Mouse (Mus musculus): ENCODE measurements around the gene Map3k11. TPM values are rescaled to one million over a fixed set of nuclear protein-coding genes. Genes with fewer than 3 reads are reported as not detected.

Map3k11 gene
- polyA plus RNA-seq, 1 experiment, result 20.2 TPM

DNA sequence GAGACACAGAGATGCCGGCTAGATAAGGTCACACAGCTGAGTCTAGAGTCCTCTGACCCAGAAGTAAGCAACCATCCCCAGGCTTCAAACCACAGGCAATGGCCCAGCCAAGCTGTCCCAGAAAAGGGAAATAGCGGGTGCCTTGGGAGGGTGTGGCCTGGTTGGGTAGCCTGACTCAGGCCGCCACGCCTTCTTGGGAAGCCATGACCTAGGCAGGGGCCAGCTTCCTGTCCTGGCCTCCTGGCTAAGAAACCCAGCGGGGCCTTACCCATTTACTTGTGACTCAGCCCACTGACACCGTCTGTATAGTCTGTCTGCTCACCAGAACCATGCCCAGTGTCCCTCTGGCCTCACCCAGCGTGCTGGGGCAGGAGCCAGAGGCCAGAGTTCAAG lies 36.0 kb downstream of the Map3k11 start:
- H3K9me3 ChIP-seq (ENCODE audit: control insufficient read depth, low read length), result no peaks in the 10 kb centered on the region
- no peaks in the 10 kb centered on the region; the same call in 1 of the 2 replicates for H3K27me3 ChIP-seq (ENCODE audit: control insufficient read depth)
- H3K4me1 ChIP-seq (ENCODE audit: control insufficient read depth), result peaks cover 87% of the 10 kb centered on the region
- no peak for TF ChIP-seq GATA1 (IDR thresholded peaks at IDR 0.05; ENCODE audit: low read length)
- TF ChIP-seq TAL1 (IDR thresholded peaks at IDR 0.05; ENCODE audit: low read length), result no peak
- H3K36me3 ChIP-seq (ENCODE audit: control insufficient read depth), result peaks cover 86% of the 10 kb centered on the region
- peak overlapping the region; percentile 74 for H3K4me3 ChIP-seq (replicated peaks)

DNA sequence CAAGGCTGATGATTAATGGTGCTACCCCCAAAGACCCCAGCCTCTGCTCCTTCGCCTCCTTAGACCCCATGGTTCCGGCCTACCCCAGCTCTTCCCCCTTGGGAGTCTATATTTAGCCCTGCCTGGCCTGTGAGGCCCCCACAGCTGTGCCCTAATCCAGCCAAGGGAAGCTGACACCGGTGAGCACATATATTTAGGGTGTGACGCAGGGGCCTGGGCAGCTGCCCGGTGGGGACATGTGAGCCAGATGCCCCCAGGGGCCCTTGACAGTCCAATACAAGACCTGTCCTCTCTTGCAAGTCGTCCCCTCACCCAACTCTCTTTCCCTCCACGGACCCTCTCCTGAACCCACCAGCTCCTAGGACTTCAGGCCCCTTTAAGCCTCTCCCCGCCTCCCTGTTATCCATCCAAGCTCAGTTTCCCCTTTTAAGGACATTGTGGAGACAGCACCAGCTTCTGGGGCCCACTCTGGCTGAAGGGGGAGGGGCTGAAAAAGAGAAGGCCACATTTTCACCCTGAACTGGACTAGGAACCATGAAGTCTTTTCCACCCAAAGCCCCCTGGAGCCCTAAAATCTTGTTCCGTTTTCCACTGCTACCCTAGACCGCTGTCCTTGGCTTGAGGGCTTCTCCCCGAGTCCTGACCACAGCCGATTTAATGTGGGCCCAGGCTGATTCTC lies 36.6 kb downstream of the Map3k11 start:
- H3K36me3 ChIP-seq (ENCODE audit: control insufficient read depth), result peaks cover 86% of the 10 kb centered on the region
- TF ChIP-seq GATA1 (IDR thresholded peaks at IDR 0.05; ENCODE audit: low read length), result no peak
- TF ChIP-seq TAL1 (IDR thresholded peaks at IDR 0.05; ENCODE audit: low read length), result no peak
- H3K4me3 ChIP-seq (replicated peaks), result peak overlapping the region; percentile 74
- H3K4me1 ChIP-seq (ENCODE audit: control insufficient read depth), result peaks cover 87% of the 10 kb centered on the region
- no peaks in the 10 kb centered on the region; the same call in 1 of the 2 replicates for H3K27me3 ChIP-seq (ENCODE audit: control insufficient read depth)
- no peaks in the 10 kb centered on the region for H3K9me3 ChIP-seq (ENCODE audit: control insufficient read depth, low read length)

DNA sequence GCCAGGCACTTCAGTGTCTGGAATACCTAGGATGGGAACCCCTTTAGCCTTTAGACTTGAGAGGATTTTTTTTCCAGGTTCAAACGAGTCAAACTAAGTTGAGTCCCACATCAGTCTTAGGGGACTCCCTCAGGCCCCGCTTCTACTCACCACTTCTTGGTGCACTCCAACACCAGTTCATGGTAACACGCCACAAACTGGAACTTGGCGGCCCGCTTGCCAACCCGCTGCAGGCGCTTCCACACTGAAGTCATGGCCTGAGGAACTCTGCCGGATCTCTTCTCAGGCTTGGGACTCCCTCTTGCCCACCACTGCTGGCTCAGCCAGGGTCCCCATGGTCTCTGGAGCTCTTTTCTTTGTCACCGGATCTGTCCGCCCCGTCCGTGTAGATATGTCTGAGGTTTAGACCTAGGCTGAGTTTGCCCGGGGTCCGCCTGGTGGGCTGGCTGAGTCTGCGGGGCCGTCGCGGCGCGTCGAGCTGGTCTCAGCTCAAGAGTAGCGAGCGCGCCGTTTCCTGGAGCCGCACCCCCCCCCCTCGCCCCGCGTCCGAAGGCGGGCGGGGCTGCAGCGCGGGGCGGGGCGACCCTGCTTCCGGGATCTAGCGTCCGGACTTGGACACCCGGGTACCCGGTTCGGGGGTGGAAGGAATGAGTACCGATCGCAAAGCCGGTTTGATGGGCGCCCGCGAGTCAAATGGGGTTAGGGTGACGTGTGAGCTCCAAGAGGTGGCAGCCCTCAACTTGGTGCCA lies 37.4 kb downstream of the Map3k11 start, which contains the start of gene Ehbp1l1:
Gene Ehbp1l1 (minus strand): TSS at position 551 of the 749 bp plus-strand sequence.
- Histone ChIP-seq H3K9me3 (ENCODE audit: control insufficient read depth, low read length) (no peaks in the 10 kb centered on the region), H3K4me1 (ENCODE audit: control insufficient read depth) (peaks cover 87% of the 10 kb centered on the region), H3K4me3 (replicated peaks) (peak within 1 kb of the TSS; percentile 74), H3K36me3 (ENCODE audit: control insufficient read depth) (peaks cover 86% of the 10 kb centered on the region), H3K27me3 (ENCODE audit: control insufficient read depth) (no peaks in the 10 kb centered on the region; the same call in 1 of the 2 replicates)
- no peak for TF ChIP-seq TAL1 (IDR thresholded peaks at IDR 0.05; ENCODE audit: low read length)
- no peak for TF ChIP-seq GATA1 (IDR thresholded peaks at IDR 0.05; ENCODE audit: low read length)

DNA sequence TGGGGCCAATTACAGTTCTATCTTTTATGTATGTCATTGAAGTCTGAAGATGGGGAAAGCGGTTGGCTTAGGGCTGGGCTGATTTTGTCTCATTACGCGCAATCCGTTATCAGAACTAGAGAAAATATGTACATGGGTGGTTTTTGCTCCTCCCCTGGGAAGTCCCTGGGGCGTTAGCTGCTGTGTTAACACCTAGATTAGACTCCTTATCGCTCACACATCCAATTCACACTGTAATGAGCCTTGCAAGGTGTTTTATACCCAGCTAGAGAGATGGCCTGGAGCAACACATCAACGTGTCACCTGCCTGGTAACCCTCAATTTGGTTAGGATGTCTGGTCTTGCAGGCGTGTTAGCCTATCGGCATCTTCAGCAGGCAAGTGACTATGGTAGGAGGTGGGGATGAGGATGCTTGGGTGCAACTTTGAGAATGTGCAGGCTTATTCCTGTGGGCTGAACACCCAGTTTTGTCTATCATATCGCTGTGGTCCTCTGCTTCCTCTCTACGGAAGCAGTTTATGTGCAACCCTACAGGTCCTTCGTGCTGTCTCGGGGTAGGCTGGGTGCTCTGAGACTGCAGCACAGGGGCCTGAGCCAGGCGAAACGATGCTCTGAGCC lies 38.5 kb downstream of the Map3k11 start:
- peak; percentile 65 for TF ChIP-seq TAL1 (IDR thresholded peaks at IDR 0.05; ENCODE audit: low read length)
- peak; percentile 84 for TF ChIP-seq GATA1 (IDR thresholded peaks at IDR 0.05; ENCODE audit: low read length)
- H3K9me3 ChIP-seq (ENCODE audit: control insufficient read depth, low read length), result no peaks in the 10 kb centered on the region
- H3K36me3 ChIP-seq (ENCODE audit: control insufficient read depth), result peaks cover 83% of the 10 kb centered on the region
- peak overlapping the region; percentile 74 for H3K4me3 ChIP-seq (replicated peaks)
- no peaks in the 10 kb centered on the region for H3K27me3 ChIP-seq (ENCODE audit: control insufficient read depth)
- peaks cover 87% of the 10 kb centered on the region for H3K4me1 ChIP-seq (ENCODE audit: control insufficient read depth)

DNA sequence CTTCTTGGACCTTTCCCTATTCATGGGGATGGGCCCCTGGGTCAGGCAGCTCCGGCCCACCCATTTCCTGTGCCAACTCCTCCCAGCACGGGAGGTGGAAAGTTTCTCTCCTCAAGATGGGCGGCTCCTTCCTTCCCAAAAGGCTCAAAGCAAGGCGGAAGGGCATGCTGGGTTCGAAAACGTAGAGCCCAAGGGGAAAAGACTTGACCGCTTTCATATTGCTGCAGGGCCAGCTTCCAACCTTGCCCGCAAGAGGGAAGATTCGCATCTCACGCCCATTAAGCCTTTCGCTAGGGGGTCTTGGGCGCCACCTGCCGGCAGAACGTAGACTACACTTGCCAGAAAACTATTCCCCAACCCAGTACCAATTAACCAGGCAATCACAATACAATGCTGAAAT lies 39.2 kb downstream of the Map3k11 start:
- TF ChIP-seq TAL1 (IDR thresholded peaks at IDR 0.05; ENCODE audit: low read length), result no peak
- no peak for TF ChIP-seq GATA1 (IDR thresholded peaks at IDR 0.05; ENCODE audit: low read length)
- Histone ChIP-seq H3K4me1 (ENCODE audit: control insufficient read depth) (peaks cover 84% of the 10 kb centered on the region), H3K27me3 (ENCODE audit: control insufficient read depth) (no peaks in the 10 kb centered on the region), H3K4me3 (replicated peaks) (peak overlapping the region; percentile 74), H3K36me3 (ENCODE audit: control insufficient read depth) (peaks cover 76% of the 10 kb centered on the region), H3K9me3 (ENCODE audit: control insufficient read depth, low read length) (no peaks in the 10 kb centered on the region)

DNA sequence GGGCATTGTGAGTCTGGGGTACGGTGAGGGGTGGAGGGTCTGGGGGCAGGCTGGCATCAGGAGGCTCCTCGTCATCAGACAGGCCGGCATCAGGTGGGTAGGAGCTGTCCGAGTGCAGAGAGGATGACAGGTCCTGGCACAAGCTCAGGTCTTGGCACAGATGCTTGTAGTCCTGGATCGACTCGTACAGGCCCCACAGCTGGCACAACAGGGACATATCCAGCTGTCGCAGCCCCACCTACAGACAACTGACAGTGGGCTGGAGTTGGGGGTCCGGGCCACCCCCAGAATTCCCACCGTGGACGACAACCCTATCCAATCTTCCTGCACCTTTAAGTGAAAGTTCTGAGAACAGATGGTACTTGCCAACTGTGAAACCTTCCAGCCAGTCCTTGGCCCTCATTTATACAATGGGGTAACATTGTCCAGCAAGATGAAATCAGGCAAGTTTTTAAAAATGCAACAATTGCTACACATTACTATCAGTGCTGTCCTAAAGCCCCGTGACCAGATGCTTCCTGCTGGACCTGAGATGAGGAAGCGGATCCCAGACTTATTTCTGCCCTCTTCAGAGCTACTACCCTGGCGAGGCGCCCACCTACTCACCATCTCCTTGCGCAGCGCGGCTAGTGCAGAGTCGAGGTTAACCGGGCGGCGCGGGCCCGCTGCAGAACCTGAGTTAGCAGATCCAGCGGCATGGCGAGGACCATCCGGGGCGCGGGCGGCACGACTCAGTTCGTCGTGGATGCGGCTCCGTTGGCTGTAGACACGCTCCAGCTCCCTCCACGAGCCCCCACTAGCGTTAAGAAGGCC lies 40.3 kb downstream of the Map3k11 start:
- TF ChIP-seq GATA1 (IDR thresholded peaks at IDR 0.05; ENCODE audit: low read length) (no peak), TAL1 (IDR thresholded peaks at IDR 0.05; ENCODE audit: low read length) (no peak)
- H3K36me3 ChIP-seq (ENCODE audit: control insufficient read depth), result peaks cover 65% of the 10 kb centered on the region
- H3K9me3 ChIP-seq (ENCODE audit: control insufficient read depth, low read length), result no peaks in the 10 kb centered on the region
- H3K27me3 ChIP-seq (ENCODE audit: control insufficient read depth), result peaks cover 3% of the 10 kb centered on the region
- peaks cover 72% of the 10 kb centered on the region for H3K4me1 ChIP-seq (ENCODE audit: control insufficient read depth)
- H3K4me3 ChIP-seq (replicated peaks), result peak overlapping the region; percentile 74

DNA sequence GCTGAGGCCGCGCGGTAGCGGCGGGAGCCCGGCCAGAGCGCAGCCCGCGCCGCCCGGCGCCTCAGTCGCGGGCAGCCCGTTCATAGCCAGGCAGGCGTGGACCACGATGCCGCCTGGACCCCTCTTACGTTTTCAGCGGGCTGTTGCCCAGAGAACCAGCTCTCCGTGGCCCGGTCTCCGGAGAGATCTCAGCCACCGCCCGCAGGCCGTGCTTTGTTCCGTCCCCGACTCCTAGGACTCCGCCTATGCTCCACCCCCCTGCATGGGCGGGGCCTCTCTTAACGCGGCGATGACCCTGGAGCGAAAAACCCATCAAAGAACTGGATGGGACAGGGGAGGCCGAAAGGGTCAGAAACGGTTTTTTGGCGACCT lies 40.9 kb downstream of the Map3k11 start, which contains the start of gene Fam89b:
Gene Fam89b (minus strand): TSS at position 210 of the 372 bp plus-strand sequence.
- Histone ChIP-seq H3K4me3 (replicated peaks) (peak within 1 kb of the TSS; percentile 74), H3K27me3 (ENCODE audit: control insufficient read depth) (peaks cover 3% of the 10 kb centered on the region), H3K4me1 (ENCODE audit: control insufficient read depth) (peaks cover 67% of the 10 kb centered on the region), H3K36me3 (ENCODE audit: control insufficient read depth) (peaks cover 59% of the 10 kb centered on the region), H3K9me3 (ENCODE audit: control insufficient read depth, low read length) (no peaks in the 10 kb centered on the region)
- TF ChIP-seq TAL1 (IDR thresholded peaks at IDR 0.05; ENCODE audit: low read length), result no peak

DNA sequence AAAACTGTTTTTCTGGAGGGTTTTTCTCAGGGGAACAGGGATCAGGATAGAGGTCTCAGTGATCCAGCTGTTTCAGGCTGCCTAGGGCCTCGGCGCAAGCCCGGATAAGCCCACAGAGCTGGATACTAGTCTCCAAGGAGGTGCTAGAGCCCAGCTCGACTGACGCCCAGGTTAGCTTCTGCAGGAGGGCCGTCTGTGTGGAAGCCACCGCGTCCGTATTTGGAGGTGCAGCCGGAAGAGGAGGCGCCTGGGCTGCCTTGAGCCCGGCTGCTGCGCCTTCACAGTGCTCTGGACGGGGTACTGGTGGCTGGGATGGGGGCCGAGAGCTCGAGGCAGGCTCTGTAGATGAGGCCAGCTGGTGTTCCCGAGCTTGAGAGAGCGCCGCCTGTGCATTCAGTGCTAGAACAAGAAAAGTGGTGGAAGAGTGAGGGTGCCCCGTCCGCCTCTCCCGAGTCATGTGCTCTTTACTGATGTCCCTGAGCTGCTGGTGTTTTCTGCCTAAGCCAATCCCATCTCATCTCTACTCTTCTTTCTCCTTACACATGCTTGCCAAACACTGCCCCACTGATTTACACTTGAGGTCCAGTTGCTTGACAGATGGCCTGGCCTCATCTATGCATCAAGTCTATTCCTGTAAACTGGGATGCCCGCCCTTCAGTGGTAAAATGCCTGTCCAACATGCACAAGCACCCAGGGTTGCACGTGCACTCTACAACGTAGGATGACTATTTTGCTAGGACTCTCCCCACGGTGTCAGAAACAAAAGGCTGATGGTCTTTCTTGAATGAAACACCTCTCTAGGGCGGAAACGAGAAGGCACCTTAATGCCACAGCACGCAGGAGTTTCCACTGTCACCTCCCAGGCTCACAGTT lies 42.0 kb downstream of the Map3k11 start:
- Histone ChIP-seq H3K36me3 (ENCODE audit: control insufficient read depth) (peaks cover 48% of the 10 kb centered on the region), H3K4me3 (replicated peaks) (peak overlapping the region; percentile 74), H3K27me3 (ENCODE audit: control insufficient read depth) (peaks cover 11% of the 10 kb centered on the region), H3K9me3 (ENCODE audit: control insufficient read depth, low read length) (no peaks in the 10 kb centered on the region), H3K4me1 (ENCODE audit: control insufficient read depth) (peaks cover 62% of the 10 kb centered on the region)
- TF ChIP-seq GATA1 (IDR thresholded peaks at IDR 0.05; ENCODE audit: low read length) (no peak), TAL1 (IDR thresholded peaks at IDR 0.05; ENCODE audit: low read length) (no peak)

All from erythroblast, embryonic 14.5 days (primary cell).